Mouse (Mus musculus) stomach, postnatal 0 days (tissue): ENCODE data around the gene Selenot.

Experiments
- CTCF ChIP-seq: IDR thresholded peaks from 2 replicates; pipeline ENCODE4 v1.5.1; 2016; ENCODE audit warnings: antibody characterized with exemption, low read depth, mild to moderate bottlenecking, moderate library complexity
- EP300 ChIP-seq: optimal IDR thresholded peaks from 2 replicates; pipeline ENCODE3; 2016; ENCODE audit warnings: antibody characterized with exemption

DNA sequence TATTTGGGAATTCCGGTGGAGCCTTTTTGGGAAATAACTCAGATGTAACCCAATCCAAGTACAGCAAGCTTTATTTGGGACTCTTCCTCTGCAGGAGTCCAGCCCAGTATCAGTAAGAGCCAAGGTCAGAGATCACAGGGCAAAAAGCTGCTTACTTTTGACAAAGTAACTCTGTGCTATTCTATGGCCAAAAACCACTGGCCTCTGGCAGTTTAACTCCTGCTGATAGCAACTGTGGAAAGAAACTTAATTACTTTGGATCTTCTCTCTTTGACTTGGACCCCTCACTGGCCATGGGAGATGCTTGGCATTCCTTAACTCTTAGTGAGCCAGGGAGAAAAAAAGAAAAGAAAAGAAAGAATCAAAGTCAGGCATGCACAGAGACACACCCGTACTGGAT lies 15.0 kb upstream of the Selenot start:
- TF ChIP-seq CTCF = no peak
- no peak for TF ChIP-seq EP300
